Mouse (Mus musculus): ENCODE measurements around the gene Mbd5.

Gene Mbd5

DNA sequence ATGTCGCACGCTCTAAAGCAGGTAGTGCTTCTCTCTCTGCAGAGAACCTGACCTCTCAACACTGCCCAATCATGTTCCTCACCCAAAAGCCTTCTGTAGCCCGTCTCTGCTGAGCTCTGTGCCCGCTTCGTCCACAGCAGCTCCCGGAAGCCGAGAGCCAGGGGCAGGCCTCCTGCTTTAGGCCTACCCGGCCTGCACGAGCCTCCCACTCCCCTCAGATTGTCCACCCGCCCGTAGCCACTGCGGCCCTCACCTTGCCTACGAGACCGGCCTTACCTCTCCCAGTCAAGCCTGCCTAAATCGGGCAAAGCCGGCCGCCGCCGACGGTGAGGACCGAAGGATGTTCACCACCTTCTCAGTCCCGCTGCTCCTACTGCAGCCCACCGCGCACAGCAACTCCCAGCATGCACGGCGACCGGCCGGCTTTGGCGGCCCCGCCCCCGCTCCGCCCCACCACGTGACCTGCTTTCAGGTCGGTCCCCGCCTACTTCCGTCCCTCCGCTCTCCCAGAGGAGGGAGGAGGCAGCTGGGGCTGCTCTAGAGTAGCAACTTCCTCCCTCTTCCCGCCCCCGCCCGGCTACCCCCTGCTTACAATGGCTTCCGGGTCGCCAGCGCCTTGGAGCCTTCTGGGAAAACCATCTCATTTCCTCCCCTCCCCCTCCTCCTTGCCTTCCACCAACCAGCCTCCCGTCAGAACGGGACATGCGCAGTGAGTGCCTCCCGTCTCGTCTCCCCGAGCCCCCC is at the start of gene Mbd5:
TSS of gene Mbd5 (plus strand) at position 668 of the 744 bp plus-strand sequence.
- peak; percentile 95 to 99 for DNase-seq

DNA sequence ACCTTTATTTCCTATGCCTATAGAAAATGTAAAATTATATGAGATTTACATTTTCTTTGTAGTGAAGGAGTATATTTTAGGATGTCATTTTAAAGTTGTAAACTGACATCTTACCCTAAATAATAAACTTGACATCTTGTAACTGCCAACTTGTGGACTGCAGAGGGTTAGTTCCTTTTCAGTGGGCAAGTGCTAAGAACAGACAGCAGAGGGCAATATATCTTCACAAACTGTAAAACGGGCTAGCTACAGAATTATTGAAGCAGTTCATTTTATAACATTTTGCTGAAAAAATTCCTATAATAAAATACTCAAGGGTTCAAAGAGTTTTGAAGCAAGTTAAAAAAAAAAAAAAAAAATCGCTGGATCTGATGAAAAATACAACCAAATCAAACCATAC is 40.4 kb upstream of the Mbd5 start:
- no peak for DNase-seq

DNA sequence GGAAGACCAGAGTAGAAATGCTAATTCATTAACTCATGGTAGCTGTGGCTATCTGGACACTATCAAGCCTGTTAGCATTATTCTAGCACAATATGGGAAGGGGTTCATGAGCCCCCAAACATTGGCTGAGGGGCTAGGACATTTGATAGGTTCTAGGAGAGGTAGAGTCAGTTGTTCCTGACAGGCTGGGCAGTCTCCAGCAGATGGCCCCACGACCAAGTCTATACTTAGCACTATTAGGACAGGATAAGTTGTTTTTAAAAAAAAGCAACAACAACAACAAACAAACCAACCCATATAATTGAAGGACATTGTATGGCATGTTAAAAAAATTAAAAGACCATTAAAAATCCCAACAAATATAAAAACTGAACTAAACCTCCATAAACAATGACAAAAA is 35.1 kb upstream of the Mbd5 start:
- DNase-seq, result no peak

DNA sequence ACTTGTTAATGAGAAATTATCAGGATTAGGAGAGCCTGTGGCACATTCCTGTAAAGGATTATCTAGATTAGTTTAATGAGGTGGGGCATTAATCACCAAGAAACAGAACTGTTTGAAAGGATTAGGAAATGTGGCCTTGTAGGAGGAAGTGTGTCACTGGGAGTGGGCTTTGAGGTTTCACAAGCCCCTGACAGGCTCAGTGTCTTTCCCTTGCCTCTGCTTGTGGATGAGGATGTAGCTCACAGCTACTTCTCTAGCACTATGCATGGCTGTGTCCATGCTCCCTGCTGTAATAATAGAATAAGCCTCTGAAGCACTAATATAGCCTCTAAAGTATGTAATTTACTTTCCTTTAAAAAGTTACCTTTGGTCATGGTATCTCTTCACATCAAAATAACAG is 33.5 kb upstream of the Mbd5 start:
- no peak for DNase-seq

DNA sequence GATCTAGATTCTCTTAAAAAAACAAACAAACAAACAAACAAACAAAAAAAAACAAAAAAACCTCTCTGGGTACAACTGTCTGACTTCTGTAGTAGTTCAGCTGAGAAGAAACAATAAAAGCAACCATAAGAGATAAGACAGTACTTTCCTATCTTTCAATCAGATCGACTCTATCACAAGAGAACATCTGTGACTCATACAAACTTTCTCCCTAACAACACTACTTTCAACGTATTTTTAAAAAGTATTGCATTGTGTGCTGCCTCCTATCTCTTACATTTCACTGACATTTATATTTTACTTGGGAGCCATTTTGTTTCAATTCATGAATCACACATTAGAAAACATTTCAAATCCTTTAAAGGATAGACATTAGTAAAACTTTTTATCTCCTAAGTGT is 14.2 kb upstream of the Mbd5 start:
- DNase-seq, result no peak

DNA sequence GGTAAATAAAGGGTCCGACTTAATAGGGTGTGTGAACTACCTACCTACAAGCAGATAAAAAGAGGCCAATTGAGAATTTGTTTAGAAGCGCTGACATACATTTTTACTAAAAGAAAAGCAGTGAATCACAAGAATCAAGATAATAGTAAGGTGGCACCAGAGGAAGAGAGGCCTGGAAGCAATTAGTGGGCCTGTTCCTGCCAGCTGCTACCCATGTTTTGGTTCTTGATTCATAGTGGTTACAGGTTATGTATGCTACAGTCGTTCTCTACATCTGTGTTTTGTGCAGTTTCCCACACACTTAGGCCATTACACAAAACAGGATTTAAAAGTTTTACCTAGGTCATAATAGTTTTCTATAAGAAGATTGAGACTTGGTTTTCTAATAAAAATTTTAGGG is 1.5 kb upstream of the Mbd5 start:
- no peak for DNase-seq

DNA sequence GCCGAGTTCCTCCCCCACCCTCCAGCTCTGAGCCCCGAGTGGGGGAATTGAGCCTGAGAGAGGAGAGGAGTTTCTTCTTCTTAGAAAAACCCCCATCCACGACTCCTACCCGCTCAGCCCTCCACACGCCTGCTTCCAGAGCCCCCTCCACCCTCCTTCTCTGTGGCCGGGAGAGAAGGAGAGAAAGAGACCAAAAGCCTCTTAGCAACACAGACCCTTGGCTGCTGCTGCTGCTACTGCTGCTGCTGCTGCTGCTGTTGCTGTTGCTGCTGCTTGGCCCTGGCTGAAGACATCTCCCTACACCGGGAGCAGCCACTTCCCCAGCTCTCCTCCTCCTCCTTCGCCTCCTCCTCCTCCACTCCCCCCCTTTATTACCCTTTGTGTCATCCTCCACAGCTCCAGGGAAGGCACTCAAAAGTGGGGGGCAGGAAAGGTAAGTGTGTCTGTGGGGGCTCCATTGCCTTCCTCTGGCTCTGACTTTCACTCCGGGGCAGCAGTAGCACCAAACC is 489 bp downstream of the Mbd5 start:
- DNase-seq, result peak; percentile 38 to 40

DNA sequence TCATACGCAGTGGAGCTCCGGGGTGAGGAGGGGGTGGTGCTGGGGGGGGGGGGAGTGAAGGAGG is 776 bp downstream of the Mbd5 start, which contains the start of gene Orc4:
TSS of gene Orc4 (minus strand) at position 26 of the 64 bp plus-strand sequence.
- no peak for DNase-seq

DNA sequence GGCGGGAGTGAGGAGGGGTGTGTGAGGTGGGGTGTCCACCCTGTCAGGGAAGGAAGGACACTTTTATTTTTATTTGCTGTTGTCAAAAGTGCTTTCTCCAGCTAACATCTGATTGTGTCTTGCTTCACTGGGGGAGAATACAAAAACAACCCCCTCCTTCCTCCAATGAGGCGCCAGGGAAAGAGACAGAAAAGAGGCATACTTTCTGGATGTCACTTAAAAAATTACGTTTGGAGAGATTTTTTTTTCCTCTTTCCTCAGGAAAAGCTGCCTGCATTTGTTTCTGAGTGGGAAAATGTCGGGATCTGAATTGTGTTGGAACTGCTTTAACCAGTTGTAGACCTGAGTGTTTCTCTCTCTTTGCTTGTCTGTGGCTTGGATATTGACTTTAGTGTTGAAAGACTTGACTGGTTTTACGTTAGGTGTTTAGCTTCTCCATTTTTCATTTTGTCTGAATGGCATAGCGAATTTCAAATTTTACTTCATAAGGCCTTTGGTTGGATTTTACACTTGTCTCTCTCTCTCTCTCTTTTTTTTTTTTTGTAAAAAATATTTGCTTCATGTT is 1.1 kb downstream of the Mbd5 start:
- no peak for DNase-seq

DNA sequence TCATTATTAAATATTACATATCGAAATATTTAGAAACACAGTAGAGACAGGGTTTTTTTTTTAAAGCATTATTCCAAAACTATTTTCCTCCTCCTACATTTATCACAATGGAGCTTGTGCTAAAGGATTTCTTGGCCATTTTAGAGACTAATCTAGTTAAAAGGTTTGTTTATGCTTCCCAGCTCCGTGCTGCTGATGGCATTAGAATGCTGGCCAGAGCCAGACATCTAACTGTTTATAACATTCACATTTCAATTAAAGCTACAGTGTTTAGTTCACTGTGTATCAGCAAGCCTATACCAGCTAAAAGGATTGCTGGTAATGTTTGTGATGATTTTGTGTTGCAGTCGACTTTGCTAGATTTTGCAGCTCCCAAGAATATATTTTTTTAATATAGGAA is 7.3 kb downstream of the Mbd5 start:
- no peak for DNase-seq

DNA sequence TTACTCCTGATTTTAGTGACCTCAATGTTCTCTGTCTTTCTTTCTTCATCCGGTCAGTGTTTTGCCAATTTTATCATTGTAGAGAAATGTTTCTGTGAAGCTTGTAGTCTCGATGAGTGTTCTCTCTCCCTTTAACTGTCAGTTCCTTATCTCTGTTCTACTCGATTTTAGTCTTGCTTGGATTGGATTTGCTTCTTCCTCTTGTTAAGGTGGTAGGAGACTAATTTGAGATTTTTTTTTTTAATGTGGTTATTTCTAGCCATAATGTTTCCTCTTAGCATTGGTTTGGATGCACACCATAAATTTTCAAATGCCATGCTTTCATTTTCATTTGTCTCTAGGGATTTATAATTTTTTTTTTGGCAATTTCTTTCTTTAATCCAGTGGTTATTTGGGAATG is 29.6 kb downstream of the Mbd5 start:
- DNase-seq, result no peak

DNA sequence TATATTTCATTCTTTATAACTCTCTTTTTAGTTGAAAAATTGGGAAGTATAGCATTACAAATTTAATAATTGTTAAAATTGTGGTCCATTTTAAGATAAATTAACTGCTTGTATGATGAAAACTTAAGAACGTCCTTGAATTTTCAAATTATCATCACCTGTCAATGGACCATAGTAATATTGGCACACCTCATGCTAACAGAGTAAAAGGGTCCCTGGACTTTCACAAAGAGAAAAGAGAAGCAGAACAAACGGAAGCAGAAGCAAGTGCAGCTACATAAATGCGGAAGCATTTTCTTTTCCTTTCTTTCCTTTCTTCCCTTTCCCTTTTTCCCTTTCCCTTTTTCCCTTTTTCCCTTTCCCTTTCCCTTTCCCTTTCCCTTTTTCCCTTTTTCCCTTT is 41.0 kb downstream of the Mbd5 start:
- no peak for DNase-seq

DNA sequence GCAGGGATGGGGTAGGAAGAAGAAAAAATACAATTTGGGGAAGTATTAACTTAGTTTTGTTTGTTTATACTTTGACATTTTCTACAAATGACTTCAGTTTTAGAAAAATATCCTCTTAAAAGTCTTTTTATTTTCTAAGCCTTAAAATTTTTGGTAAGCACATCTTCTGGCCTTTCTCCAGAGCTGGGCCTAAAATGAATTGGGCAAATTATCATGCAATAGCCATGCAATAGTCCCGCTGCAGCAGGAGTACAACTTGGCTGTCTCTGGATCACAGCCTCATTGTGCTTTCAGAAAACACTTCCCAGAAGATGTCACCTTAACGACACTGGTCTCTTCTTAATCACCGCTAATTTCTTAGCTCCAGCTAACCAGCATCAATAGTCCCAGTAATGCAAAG is 91.2 kb downstream of the Mbd5 start:
- DNase-seq, result no peak

DNA sequence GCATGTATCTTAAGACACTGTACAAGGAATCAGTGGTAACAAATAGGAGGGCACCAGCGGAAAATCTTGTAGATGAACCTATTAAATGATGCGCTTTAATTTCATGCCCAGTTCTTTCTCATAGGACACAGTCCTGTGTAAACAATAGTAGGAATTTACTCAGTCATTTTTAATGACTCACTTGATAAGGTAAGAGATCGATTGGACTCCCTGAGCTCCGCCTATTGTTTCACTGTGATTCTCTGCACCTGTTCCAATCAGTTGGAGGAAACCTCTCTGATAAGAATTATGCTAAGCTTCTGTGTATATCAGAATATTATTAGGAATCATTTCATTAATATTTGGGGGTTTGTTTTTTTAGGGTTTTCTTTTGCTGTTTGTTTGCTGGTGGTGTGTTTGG is 100.7 kb downstream of the Mbd5 start:
- no peak for DNase-seq

DNA sequence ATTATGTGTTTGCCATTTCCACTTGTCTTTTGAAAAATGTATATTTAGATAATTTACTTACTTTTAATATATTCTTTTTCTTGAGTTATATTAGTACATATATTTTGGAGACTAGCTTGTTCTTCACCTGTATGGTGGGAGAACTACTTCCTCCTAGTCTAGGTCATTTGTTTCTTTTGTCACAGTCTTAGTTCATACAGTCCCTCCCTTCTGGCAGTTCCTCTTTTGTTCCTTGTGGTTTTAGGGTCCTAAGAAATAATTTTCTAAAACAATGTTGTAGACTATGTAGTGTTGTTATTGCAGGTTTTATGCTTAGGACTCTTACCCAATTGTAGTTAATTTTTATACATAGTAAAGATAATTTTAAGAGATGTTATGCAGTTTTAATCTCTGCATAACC is 118.6 kb downstream of the Mbd5 start:
- no peak for DNase-seq

DNA sequence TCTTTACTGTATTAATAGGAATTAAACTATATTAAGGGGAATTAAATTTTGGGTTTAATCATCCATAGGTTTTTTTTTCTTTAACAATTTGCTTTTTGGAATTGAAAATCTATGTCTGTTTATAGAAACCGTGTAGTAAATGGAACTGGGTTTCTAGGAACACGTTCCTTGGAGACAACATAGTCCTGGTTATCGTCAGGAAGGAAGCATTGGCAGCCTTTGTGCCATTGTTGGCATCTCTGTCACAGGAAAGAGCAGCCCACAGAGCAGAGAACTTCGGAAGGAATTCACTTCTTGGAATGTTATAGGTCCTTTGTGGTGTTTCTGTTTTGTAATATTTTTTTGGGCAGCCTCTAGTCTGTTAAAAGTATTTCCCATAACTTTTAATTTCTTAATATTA is 135.7 kb downstream of the Mbd5 start:
- no peak for DNase-seq

DNA sequence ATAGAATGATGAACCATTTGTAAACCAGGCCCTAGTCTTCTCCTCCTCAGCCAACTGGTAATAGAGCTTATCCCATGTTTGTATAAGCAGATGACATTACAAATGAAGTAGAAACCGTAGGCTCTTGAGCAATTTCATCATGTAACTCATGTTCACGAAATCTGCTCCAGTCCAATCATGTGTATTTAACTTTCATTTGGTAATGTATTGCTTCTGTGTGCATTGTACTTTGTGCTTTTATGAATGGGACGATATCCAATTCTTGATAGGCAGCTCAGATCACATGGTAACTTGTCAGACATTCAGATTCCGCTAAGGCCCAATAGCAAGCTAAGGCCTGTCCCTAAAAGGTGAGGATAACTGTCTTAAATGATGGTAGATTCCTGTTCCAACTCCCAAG is 141.5 kb downstream of the Mbd5 start:
- DNase-seq, result no peak

DNA sequence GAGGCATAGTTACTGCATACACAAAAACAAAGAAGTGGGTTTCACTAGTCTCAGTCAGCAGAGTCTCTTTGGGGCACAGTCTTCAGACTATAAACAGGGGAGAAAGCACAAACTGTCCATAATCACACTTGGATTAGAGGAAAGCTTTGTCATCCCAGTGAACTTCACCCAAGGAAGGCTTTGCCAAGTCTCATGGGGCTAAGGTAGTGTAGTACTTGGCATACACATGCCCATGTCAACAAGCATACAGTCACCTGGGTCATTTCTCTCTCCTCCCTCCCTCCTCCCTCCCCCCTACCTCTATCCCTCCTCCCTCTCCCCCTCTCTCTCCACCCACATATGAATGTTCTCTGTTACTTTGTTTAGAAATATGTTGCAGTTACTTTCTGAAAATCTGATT is 147.5 kb downstream of the Mbd5 start:
- DNase-seq, result no peak

DNA sequence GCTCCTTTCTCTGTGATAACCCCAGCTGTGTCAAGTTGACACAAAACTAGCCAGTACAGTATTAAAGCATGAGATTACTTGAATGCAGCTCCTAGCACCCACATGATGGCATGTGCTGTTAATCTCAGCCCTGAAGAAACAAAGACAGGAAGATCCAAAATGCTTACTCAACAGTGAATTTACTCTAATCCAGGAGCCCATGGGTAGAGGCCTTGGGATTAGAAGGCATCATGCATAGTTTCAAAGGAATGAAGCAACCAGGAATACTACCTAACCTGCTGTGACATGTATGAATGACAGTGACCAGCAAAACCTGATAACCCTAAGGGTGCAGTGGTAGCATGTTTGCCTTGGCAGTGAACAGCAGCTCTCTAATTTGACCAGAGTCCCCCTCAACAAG is 159.6 kb downstream of the Mbd5 start:
- DNase-seq, result no peak

DNA sequence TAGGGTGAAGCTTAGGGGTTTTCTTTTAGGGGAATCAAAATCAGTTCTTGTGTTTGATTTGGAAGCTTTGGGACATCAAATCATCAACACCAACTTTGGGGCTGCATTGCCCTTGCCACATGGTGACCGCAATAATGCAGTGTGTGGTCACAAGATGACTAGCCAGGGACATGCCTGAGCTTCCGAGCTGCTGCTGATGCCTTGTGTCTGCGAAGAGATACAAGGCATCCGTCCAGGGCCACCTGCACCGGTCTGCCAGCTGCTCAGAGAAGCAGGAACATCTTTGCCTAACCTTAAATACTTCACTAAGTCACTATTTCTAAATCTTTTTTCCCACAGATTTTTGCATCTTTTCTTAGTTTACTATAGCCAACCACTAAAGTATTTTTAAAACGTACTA is 170.6 kb downstream of the Mbd5 start:
- DNase-seq, result peak in 1 of 2 experiments; percentile 9

DNA sequence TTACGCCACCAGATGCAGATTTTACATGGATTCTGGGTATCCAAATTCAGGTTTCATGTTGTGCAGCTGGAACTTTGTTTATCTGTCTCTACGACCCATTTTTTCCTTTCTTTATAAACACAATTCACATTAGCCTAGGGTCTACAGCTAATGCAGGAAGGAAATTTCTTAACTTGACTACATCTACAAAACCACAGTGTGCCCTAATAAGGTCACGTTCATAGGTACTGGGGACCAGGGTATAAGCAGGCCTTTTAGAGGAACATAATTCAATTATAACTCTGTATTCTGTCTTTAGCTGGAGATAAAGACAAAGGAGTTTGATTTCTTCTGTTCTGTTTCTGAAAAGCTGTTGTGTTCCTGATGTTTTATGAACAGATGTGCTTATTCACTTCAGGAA is 172.3 kb downstream of the Mbd5 start:
- DNase-seq, result no peak

DNA sequence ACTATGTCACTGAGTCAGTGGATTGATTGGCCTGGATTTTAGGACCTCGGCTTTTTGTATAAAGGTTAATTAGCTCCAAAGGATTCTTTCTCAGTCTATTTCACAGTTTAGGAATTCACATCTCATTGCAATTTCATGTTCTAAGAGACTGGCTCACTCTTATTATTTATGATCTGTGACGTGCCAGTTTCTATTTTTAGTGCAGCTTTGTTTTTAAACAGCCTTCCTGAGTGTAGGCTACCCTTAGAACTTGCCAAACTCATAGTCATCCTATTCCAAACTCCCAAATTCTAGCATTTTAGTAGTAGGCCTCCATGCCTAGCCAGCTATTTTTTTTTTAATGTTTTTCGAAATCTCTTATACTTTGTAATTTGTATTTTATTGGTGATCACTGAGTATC is 192.9 kb downstream of the Mbd5 start:
- no peak for DNase-seq

DNA sequence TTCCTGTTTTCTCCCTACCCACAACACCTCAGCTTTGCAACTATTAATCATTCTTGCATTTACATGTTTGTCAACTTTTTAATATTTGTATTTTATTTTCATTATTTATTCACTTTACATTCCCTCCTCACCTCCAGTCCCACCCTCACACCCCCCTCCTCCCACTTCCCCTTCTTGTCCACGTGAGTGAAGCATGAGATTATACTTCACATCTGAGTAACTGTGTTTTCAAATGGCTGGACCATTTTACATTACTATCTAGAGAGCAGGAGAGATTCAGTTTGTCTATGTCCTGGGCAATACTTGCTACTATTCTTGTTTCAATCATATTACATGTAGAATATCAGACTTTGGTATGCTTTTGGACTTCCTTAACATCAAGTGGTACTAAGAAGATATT is 204.3 kb downstream of the Mbd5 start:
- no peak for DNase-seq

DNA sequence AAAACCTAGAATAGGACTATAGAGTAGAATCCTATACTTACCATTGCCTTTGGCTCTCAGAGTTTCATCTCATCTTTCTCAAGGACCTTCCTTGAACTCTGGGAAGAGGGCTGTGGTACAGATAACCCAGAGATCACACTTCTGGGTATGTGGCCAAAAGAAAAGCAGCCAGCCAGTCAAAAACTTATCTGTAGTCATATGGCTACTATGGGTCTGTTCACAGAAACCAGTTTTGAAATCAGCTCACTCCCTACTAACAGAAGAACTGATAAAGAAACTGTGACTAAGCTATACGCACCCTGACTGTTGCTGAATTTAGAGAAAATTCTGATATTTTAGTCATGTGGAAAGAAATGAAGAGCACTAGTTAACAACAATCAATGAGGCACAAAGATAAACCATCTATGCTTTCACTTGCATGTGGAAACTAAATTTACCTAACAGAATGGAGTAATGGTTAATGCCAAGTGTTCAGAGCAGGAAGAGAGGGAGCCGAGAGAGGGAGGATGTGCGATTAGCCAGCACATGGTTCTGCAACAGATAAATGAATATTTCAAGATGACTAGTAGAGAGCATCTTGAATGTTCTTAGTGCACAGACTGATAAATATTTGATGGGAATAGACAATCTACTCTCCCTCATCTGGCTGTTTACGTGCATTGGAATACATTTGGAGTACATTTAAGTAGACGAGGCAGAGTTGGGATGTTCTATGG is 211.1 kb downstream of the Mbd5 start:
- DNase-seq, result no peak

DNA sequence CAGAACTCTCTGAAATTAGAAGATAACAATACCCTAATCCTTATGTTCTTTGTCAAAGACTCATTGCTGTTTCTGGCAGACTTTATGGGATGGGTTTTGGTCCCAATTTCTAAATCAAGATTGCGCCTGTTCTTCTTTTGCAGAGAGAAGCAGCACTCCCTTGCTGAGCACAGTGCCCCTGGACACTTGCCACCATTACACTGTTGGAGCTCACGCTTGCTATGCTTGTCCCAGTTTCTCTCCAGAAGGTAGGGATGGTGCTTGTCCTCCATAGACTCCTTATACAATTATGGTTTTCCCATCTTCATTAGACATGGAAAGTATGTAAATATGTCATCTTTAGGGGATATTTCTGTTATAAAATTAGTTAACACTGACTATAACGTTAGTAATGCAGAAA is 220.5 kb downstream of the Mbd5 start:
- peak; percentile 68 to 70 for DNase-seq

Measured in cerebellum, postnatal 36 days (tissue).